Mouse (Mus musculus): ENCODE data around the gene Oosp1.

Gene Oosp1

GRCm38 (mm10) chr19:11617983-11618382, 73.0 kb downstream of the Oosp1 start:
- no peak for DNase-seq (ENCODE audit: low read depth, low spot score)

Measured in retina, postnatal 7 days (tissue).